Mouse (Mus musculus): ENCODE measurements around the gene Gli2. TPM values are rescaled to one million over a fixed set of nuclear protein-coding genes. Genes with fewer than 3 reads are reported as not detected.

Gene Gli2
- total RNA-seq, 2 experiments from 2014 or later = 0.53 to 1.1 TPM

- DNase-seq (ENCODE audit: low spot score in 2 of 2) = no peak
Observed at GRCm38 (mm10) chr1:118905319-118905718, 148.1 kb downstream of the Gli2 start.

- DNase-seq (ENCODE audit: low spot score in 2 of 2) = no peak
Observed at GRCm38 (mm10) chr1:118904909-118905308, 148.5 kb downstream of the Gli2 start.

- no peak for DNase-seq (ENCODE audit: low spot score in 2 of 2)
Observed at GRCm38 (mm10) chr1:118904431-118904830, 149.0 kb downstream of the Gli2 start.

- DNase-seq (ENCODE audit: low spot score in 2 of 2) = no peak
Observed at GRCm38 (mm10) chr1:118903742-118904141, 149.7 kb downstream of the Gli2 start.

- no peak for DNase-seq (ENCODE audit: low spot score in 2 of 2)
Observed at GRCm38 (mm10) chr1:118901868-118902586, 151.4 kb downstream of the Gli2 start.

- no peak for DNase-seq (ENCODE audit: low spot score in 2 of 2)
Observed at GRCm38 (mm10) chr1:118898351-118898750, 155.1 kb downstream of the Gli2 start.

- no peak for DNase-seq (ENCODE audit: low spot score in 2 of 2)
Observed at GRCm38 (mm10) chr1:118895026-118895762, 158.2 kb downstream of the Gli2 start.

- no peak for DNase-seq (ENCODE audit: low spot score in 2 of 2)
Observed at GRCm38 (mm10) chr1:118891395-118891794, 162.0 kb downstream of the Gli2 start.

- DNase-seq (ENCODE audit: low spot score in 2 of 2) = no peak
Observed at GRCm38 (mm10) chr1:118890125-118890875, 163.1 kb downstream of the Gli2 start.

- no peak for DNase-seq (ENCODE audit: low spot score in 2 of 2)
Observed at GRCm38 (mm10) chr1:118880781-118881247, 172.6 kb downstream of the Gli2 start.

GRCm38 (mm10) chr1:118878291-118878690, 175.1 kb downstream of the Gli2 start:
- no peak for DNase-seq (ENCODE audit: low spot score in 2 of 2)

GRCm38 (mm10) chr1:118875227-118875626, 178.2 kb downstream of the Gli2 start:
- DNase-seq (ENCODE audit: low spot score in 2 of 2) = no peak

- no peak for DNase-seq (ENCODE audit: low spot score in 2 of 2)
Observed at GRCm38 (mm10) chr1:118873559-118873958, 179.9 kb downstream of the Gli2 start.

GRCm38 (mm10) chr1:118864735-118865134, 188.7 kb downstream of the Gli2 start:
- DNase-seq (ENCODE audit: low spot score in 2 of 2) = no peak

- DNase-seq (ENCODE audit: low spot score in 2 of 2) = no peak
Observed at GRCm38 (mm10) chr1:118864031-118864430, 189.4 kb downstream of the Gli2 start.

- no peak for DNase-seq (ENCODE audit: low spot score in 2 of 2)
Observed at GRCm38 (mm10) chr1:118858101-118858500, 195.3 kb downstream of the Gli2 start.

GRCm38 (mm10) chr1:118830658-118831057, 222.8 kb downstream of the Gli2 start:
- no peak for DNase-seq (ENCODE audit: low spot score in 2 of 2)

GRCm38 (mm10) chr1:118826614-118827013, 226.8 kb downstream of the Gli2 start:
- DNase-seq (ENCODE audit: low spot score in 2 of 2) = no peak

- DNase-seq (ENCODE audit: low spot score in 2 of 2) = no peak
Observed at GRCm38 (mm10) chr1:118825467-118826219, 227.8 kb downstream of the Gli2 start.

- DNase-seq (ENCODE audit: low spot score in 2 of 2) = no peak
Observed at GRCm38 (mm10) chr1:118825035-118825434, 228.4 kb downstream of the Gli2 start.

- no peak for DNase-seq (ENCODE audit: low spot score in 2 of 2)
Observed at GRCm38 (mm10) chr1:118822258-118822657, 231.2 kb downstream of the Gli2 start.

All from adrenal gland, adult 18-20 months (tissue).